Mouse (Mus musculus) liver, embryonic 12.5 days (tissue): Measurements from ENCODE around the gene Ppard. TPM values are rescaled to one million over a fixed set of nuclear protein-coding genes. Genes with fewer than 3 reads are reported as not detected.

Experiments
- ATAC-seq: fragments of 200-750 bp; cut with Nextera tagmentation; 2 replicates; pipeline ENCODE4 v1.8.0; 2017; ENCODE audit warnings: moderate number of reproducible peaks, mild to moderate bottlenecking, moderate library complexity
- H3K27ac ChIP-seq: fragments of 300-500 bp; sonication (generic); 2 replicates; pipeline ENCODE4 v1.5.1; 2016; ENCODE audit warnings: mild to moderate bottlenecking
- H3K27me3 ChIP-seq: fragments of 300-500 bp; sonication (generic); replicated peaks from 2 replicates; pipeline ENCODE4 v1.6.1; 2016; ENCODE audit warnings: mild to moderate bottlenecking, moderate library complexity
- H3K36me3 ChIP-seq: fragments of 300-500 bp; sonication (generic); 2 replicates; pipeline ENCODE4 v1.6.1; 2016; ENCODE audit warnings: mild to moderate bottlenecking, moderate library complexity
- H3K4me1 ChIP-seq: fragments of 300-500 bp; sonication (generic); 2 replicates; pipeline ENCODE4 v1.6.1; 2016
- H3K4me2 ChIP-seq: fragments of 300-500 bp; sonication (generic); 2 replicates; pipeline ENCODE4 v1.6.1; 2016; ENCODE audit warnings: mild to moderate bottlenecking, moderate library complexity
- H3K4me3 ChIP-seq: fragments of 300-500 bp; sonication (generic); 2 replicates; pipeline ENCODE4 v1.5.1; 2016; ENCODE audit warnings: mild to moderate bottlenecking, moderate library complexity
- H3K9ac ChIP-seq: fragments of 300-500 bp; sonication (generic); 2 replicates; pipeline ENCODE4 v1.6.1; 2016; ENCODE audit warnings: mild to moderate bottlenecking, moderate library complexity
- H3K9me3 ChIP-seq: fragments of 300-500 bp; sonication (generic); replicated peaks from 2 replicates; pipeline ENCODE4 v1.6.1; 2016; ENCODE audit warnings: mild to moderate bottlenecking, moderate library complexity
- WGBS: fragments of 180-500 bp; shearing (Covaris S2); methylation state at CpG from one replicate; pipeline ENCODE4 v1.1.7; 2016; ENCODE audit not compliant: insufficient replicate concordance; 5-methylcytosine and 5-hydroxymethylcytosine counted together
- polyA plus RNA-seq: library from polyadenylated mRNA; unstranded; fragments of >200 nt; fragmentation: Nextera tagmentation; extraction: Ambion mirVana; gene quantifications from 2 replicates; pipeline ENCODE4 v1.2.1, GENCODE M21; 2016

Gene Ppard
- polyA plus RNA-seq, 1 experiment from 2014 or later, result 2.0 TPM

- H3K4me3 ChIP-seq, result peak overlapping the region; percentile 10; the same call in 1 of the 2 replicates
- peaks cover 44% of the 10 kb centered on the region for H3K4me1 ChIP-seq
- no peaks in the 10 kb centered on the region for H3K9me3 ChIP-seq
- 27% methylated on average over 21 of the region's 21 CpGs for WGBS
- ATAC-seq, result 0 out of 2 replicates have a peak, but pooled peaks have one; percentile 13
- no peaks in the 10 kb centered on the region for H3K27me3 ChIP-seq
- no peak overlapping the region for H3K27ac ChIP-seq
- H3K36me3 ChIP-seq, result peaks cover 21% of the 10 kb centered on the region
- no peak overlapping the region for H3K9ac ChIP-seq
- peak overlapping the region; percentile 47 for H3K4me2 ChIP-seq
Measured at GRCm38 (mm10) chr17:28226014-28226413, 6.5 kb upstream of the Ppard start.

GRCm38 (mm10) chr17:28230486-28230885 lies 2.0 kb upstream of the Ppard start:
- 75% methylated on average over 6 of the region's 6 CpGs for WGBS
- H3K36me3 ChIP-seq, result peaks cover 18% of the 10 kb centered on the region
- no peak overlapping the region for H3K4me3 ChIP-seq
- H3K4me2 ChIP-seq, result no peak overlapping the region
- H3K9me3 ChIP-seq, result no peaks in the 10 kb centered on the region
- no peak overlapping the region for H3K27ac ChIP-seq
- no peak for ATAC-seq
- no peak overlapping the region for H3K9ac ChIP-seq
- peaks cover 44% of the 10 kb centered on the region for H3K4me1 ChIP-seq
- no peaks in the 10 kb centered on the region for H3K27me3 ChIP-seq

- peaks cover 44% of the 10 kb centered on the region for H3K4me1 ChIP-seq
- no peak for ATAC-seq
- H3K9ac ChIP-seq, result no peak overlapping the region
- WGBS, result 82% methylated on average over 18 of the region's 18 CpGs
- H3K27me3 ChIP-seq, result no peaks in the 10 kb centered on the region
- no peak overlapping the region for H3K4me2 ChIP-seq
- peaks cover 18% of the 10 kb centered on the region for H3K36me3 ChIP-seq
- no peaks in the 10 kb centered on the region for H3K9me3 ChIP-seq
- H3K4me3 ChIP-seq, result no peak overlapping the region
- no peak overlapping the region for H3K27ac ChIP-seq
Measured at GRCm38 (mm10) chr17:28231026-28231736, 1.3 kb upstream of the Ppard start.

- peak overlapping the region; percentile 86 for H3K4me3 ChIP-seq
- no peaks in the 10 kb centered on the region for H3K9me3 ChIP-seq
- H3K4me1 ChIP-seq, result peaks cover 60% of the 10 kb centered on the region
- H3K9ac ChIP-seq, result peak overlapping the region; percentile 96
- peak overlapping the region; percentile 81 for H3K27ac ChIP-seq
- no peak for ATAC-seq
- peaks cover 17% of the 10 kb centered on the region for H3K36me3 ChIP-seq
- WGBS, result 4% methylated on average over 17 of the region's 17 CpGs
- no peaks in the 10 kb centered on the region for H3K27me3 ChIP-seq
- peak overlapping the region; percentile 74 for H3K4me2 ChIP-seq
Measured at GRCm38 (mm10) chr17:28233091-28233731, 711 bp downstream of the Ppard start.

- Histone ChIP-seq H3K4me1 (peaks cover 73% of the 10 kb centered on the region), H3K4me2 (peak overlapping the region; percentile 74), H3K27ac (peak overlapping the region; percentile 63), H3K9me3 (no peaks in the 10 kb centered on the region), H3K36me3 (peaks cover 21% of the 10 kb centered on the region), H3K27me3 (no peaks in the 10 kb centered on the region), H3K4me3 (peak overlapping the region; percentile 86; the same call in 1 of the 2 replicates), H3K9ac (peak overlapping the region; percentile 62)
- no peak for ATAC-seq
- 88% methylated on average over 5 of the region's 5 CpGs for WGBS
Measured at GRCm38 (mm10) chr17:28234641-28235040, 2.1 kb downstream of the Ppard start.

- H3K4me3 ChIP-seq, result peak overlapping the region; percentile 29
- no peaks in the 10 kb centered on the region for H3K27me3 ChIP-seq
- H3K9ac ChIP-seq, result peak overlapping the region; percentile 62
- 79% methylated on average over 7 of the region's 7 CpGs for WGBS
- peak overlapping the region; percentile 74 for H3K4me2 ChIP-seq
- peaks cover 36% of the 10 kb centered on the region for H3K36me3 ChIP-seq
- no peak for ATAC-seq
- H3K9me3 ChIP-seq, result no peaks in the 10 kb centered on the region
- peak overlapping the region; percentile 87 for H3K27ac ChIP-seq
- peaks cover 81% of the 10 kb centered on the region for H3K4me1 ChIP-seq
Measured at GRCm38 (mm10) chr17:28235982-28236635, 3.6 kb downstream of the Ppard start.

GRCm38 (mm10) chr17:28236636-28237015 lies 4.1 kb downstream of the Ppard start:
- Histone ChIP-seq H3K9me3 (no peaks in the 10 kb centered on the region), H3K36me3 (peaks cover 41% of the 10 kb centered on the region), H3K27me3 (no peaks in the 10 kb centered on the region), H3K4me2 (peak overlapping the region; percentile 74), H3K4me3 (peak overlapping the region; percentile 29), H3K4me1 (peaks cover 79% of the 10 kb centered on the region), H3K27ac (peak overlapping the region; percentile 87), H3K9ac (peak overlapping the region; percentile 62)
- WGBS, result 59% methylated on average over 4 of the region's 4 CpGs
- peak; percentile 59 for ATAC-seq

GRCm38 (mm10) chr17:28237362-28237761 lies 4.9 kb downstream of the Ppard start:
- peak overlapping the region; percentile 29 for H3K4me3 ChIP-seq
- H3K9ac ChIP-seq, result peak overlapping the region; percentile 62
- peak overlapping the region; percentile 87 for H3K27ac ChIP-seq
- H3K4me2 ChIP-seq, result peak overlapping the region; percentile 74
- ATAC-seq, result no peak
- 78% methylated on average over 5 of the region's 5 CpGs for WGBS
- no peaks in the 10 kb centered on the region for H3K9me3 ChIP-seq
- peaks cover 72% of the 10 kb centered on the region for H3K4me1 ChIP-seq
- H3K27me3 ChIP-seq, result no peaks in the 10 kb centered on the region
- H3K36me3 ChIP-seq, result peaks cover 48% of the 10 kb centered on the region

GRCm38 (mm10) chr17:28237874-28238273 lies 5.4 kb downstream of the Ppard start:
- Histone ChIP-seq H3K36me3 (peaks cover 53% of the 10 kb centered on the region), H3K9me3 (no peaks in the 10 kb centered on the region), H3K27ac (peak overlapping the region; percentile 87), H3K4me2 (peak overlapping the region; percentile 74), H3K4me3 (peak overlapping the region; percentile 29), H3K27me3 (no peaks in the 10 kb centered on the region), H3K9ac (peak overlapping the region; percentile 62), H3K4me1 (peaks cover 72% of the 10 kb centered on the region)
- WGBS, result 17% methylated on average over 6 of the region's 6 CpGs
- ATAC-seq, result peak; percentile 86

- peaks cover 74% of the 10 kb centered on the region for H3K36me3 ChIP-seq
- H3K9ac ChIP-seq, result no peak overlapping the region
- H3K27ac ChIP-seq, result no peak overlapping the region
- H3K4me1 ChIP-seq, result peaks cover 70% of the 10 kb centered on the region
- H3K4me3 ChIP-seq, result no peak overlapping the region
- 91% methylated on average over 5 of the region's 5 CpGs for WGBS
- no peaks in the 10 kb centered on the region for H3K9me3 ChIP-seq
- no peak overlapping the region for H3K4me2 ChIP-seq
- no peaks in the 10 kb centered on the region for H3K27me3 ChIP-seq
- ATAC-seq, result no peak
Measured at GRCm38 (mm10) chr17:28240846-28241245, 8.3 kb downstream of the Ppard start.

- Histone ChIP-seq H3K9me3 (no peaks in the 10 kb centered on the region), H3K9ac (no peak overlapping the region), H3K4me2 (no peak overlapping the region), H3K36me3 (peaks cover 68% of the 10 kb centered on the region), H3K4me3 (no peak overlapping the region), H3K27ac (no peak overlapping the region), H3K27me3 (no peaks in the 10 kb centered on the region), H3K4me1 (peaks cover 70% of the 10 kb centered on the region)
- ATAC-seq, result no peak
- WGBS, result 92% methylated on average over 6 of the region's 6 CpGs
Measured at GRCm38 (mm10) chr17:28242296-28242695, 9.8 kb downstream of the Ppard start.

GRCm38 (mm10) chr17:28244214-28244613 lies 11.7 kb downstream of the Ppard start:
- Histone ChIP-seq H3K36me3 (peaks cover 62% of the 10 kb centered on the region), H3K9me3 (no peaks in the 10 kb centered on the region), H3K4me1 (peaks cover 69% of the 10 kb centered on the region), H3K4me3 (no peak overlapping the region), H3K27ac (peak overlapping the region; percentile 41; the same call in 1 of the 2 replicates), H3K9ac (no peak overlapping the region), H3K27me3 (no peaks in the 10 kb centered on the region), H3K4me2 (no peak overlapping the region)
- ATAC-seq, result no peak
- 79% methylated on average over 6 of the region's 6 CpGs for WGBS
